Mouse (Mus musculus): Measurements from ENCODE around the gene 1700014D04Rik.
"Not testable (repeated sequence)": the region's sequence is repeated elsewhere in the genome, so short reads cannot be mapped to it uniquely, and the experiment has no call there.

Gene 1700014D04Rik

GRCm38 (mm10) chr13:59738455-59738854 is 8.1 kb downstream of the 1700014D04Rik start:
- no peak for DNase-seq (ENCODE audit: extremely low spot score, low read depth, low spot score)

GRCm38 (mm10) chr13:59735190-59735589 is 11.4 kb downstream of the 1700014D04Rik start:
- no peak for DNase-seq (ENCODE audit: extremely low spot score, low read depth, low spot score)

GRCm38 (mm10) chr13:59734347-59734746 is 12.2 kb downstream of the 1700014D04Rik start:
- not testable (repeated sequence) for DNase-seq (ENCODE audit: extremely low spot score, low read depth, low spot score)

- no peak for DNase-seq (ENCODE audit: extremely low spot score, low read depth, low spot score)
Observed at GRCm38 (mm10) chr13:59733936-59734335, 12.6 kb downstream of the 1700014D04Rik start.

GRCm38 (mm10) chr13:59731652-59732051 is 14.9 kb downstream of the 1700014D04Rik start, which contains the start of gene Spata31d1d:
Spata31d1d (minus strand) TSS chr13:59731752.
- no peak for DNase-seq (ENCODE audit: extremely low spot score, low read depth, low spot score)

- peak; percentile 75 for DNase-seq (ENCODE audit: extremely low spot score, low read depth, low spot score)
Observed at GRCm38 (mm10) chr13:59728378-59729093, 18.0 kb downstream of the 1700014D04Rik start.

- no peak for DNase-seq (ENCODE audit: extremely low spot score, low read depth, low spot score)
Observed at GRCm38 (mm10) chr13:59726139-59726867, 20.2 kb downstream of the 1700014D04Rik start.

- DNase-seq (ENCODE audit: extremely low spot score, low read depth, low spot score) = not testable (repeated sequence)
Observed at GRCm38 (mm10) chr13:59722089-59722488, 24.5 kb downstream of the 1700014D04Rik start.

- no peak for DNase-seq (ENCODE audit: extremely low spot score, low read depth, low spot score)
Observed at GRCm38 (mm10) chr13:59719475-59719874, 27.1 kb downstream of the 1700014D04Rik start.

- DNase-seq (ENCODE audit: extremely low spot score, low read depth, low spot score) = not testable (repeated sequence)
Observed at GRCm38 (mm10) chr13:59718857-59719440, 27.6 kb downstream of the 1700014D04Rik start.

- DNase-seq (ENCODE audit: extremely low spot score, low read depth, low spot score) = no peak
Observed at GRCm38 (mm10) chr13:59713710-59714109, 32.8 kb downstream of the 1700014D04Rik start.

- DNase-seq (ENCODE audit: extremely low spot score, low read depth, low spot score) = not testable (repeated sequence)
Observed at GRCm38 (mm10) chr13:59711984-59712383, 34.6 kb downstream of the 1700014D04Rik start, which contains the start of gene Spata31d1b. Spata31d1b (plus strand) TSS chr13:59712284.

- no peak for DNase-seq (ENCODE audit: extremely low spot score, low read depth, low spot score)
Observed at GRCm38 (mm10) chr13:59710230-59710629, 36.3 kb downstream of the 1700014D04Rik start, which contains the start of gene Spata31d1a. Spata31d1a (minus strand) TSS chr13:59710330.

- no peak for DNase-seq (ENCODE audit: extremely low spot score, low read depth, low spot score)
Observed at GRCm38 (mm10) chr13:59704562-59704961, 42.0 kb downstream of the 1700014D04Rik start.

- DNase-seq (ENCODE audit: extremely low spot score, low read depth, low spot score) = no peak
Observed at GRCm38 (mm10) chr13:59703514-59703913, 43.0 kb downstream of the 1700014D04Rik start.

GRCm38 (mm10) chr13:59700137-59700536 is 46.4 kb downstream of the 1700014D04Rik start:
- DNase-seq (ENCODE audit: extremely low spot score, low read depth, low spot score) = not testable (repeated sequence)

- DNase-seq (ENCODE audit: extremely low spot score, low read depth, low spot score) = no peak
Observed at GRCm38 (mm10) chr13:59699131-59699530, 47.4 kb downstream of the 1700014D04Rik start.

- DNase-seq (ENCODE audit: extremely low spot score, low read depth, low spot score) = no peak
Observed at GRCm38 (mm10) chr13:59695781-59696180, 50.8 kb downstream of the 1700014D04Rik start.

GRCm38 (mm10) chr13:59694008-59694407 is 52.5 kb downstream of the 1700014D04Rik start, which contains the start of gene 4921517D22Rik:
4921517D22Rik (minus strand) TSS chr13:59694108.
- no peak for DNase-seq (ENCODE audit: extremely low spot score, low read depth, low spot score)

GRCm38 (mm10) chr13:59691478-59691877 is 55.1 kb downstream of the 1700014D04Rik start:
- no peak for DNase-seq (ENCODE audit: extremely low spot score, low read depth, low spot score)
